Comparison of ENCODE assay signal across 23 mouse cellular contexts in genomic region chr15:51730106-51730505, GRCm38 (mm10).
DNase-seq lines count a peak whose midpoint lies in the region; ATAC-seq and TF ChIP-seq lines count a peak whose summit lies in the region.
"Had no signal": no experiment of that assay in that cellular context is flagged by ENCODE, and none has a peak within 500 bp of the region (broad histone marks: within the 10 kb centered on the region; RNA-seq: fewer than 3 reads in every experiment).

No protein-coding gene starts in this region.

- 89% methylated on average over 10 of the region's 10 CpGs for WGBS in forebrain, embryonic 15.5 days

- in situ Hi-C loops in ES-E14 (cut with MboI; ENCODE audit: low sequenced_read_pairs in 2 of 2, unreplicated experiment in 2 of 2) = no loop called here

- H3K4me1 ChIP-seq in ES-E14 (ENCODE audit: control insufficient read depth in 2 of 2, insufficient read depth in 2 of 2, low read length in 2 of 2, poor library complexity in 1 of 2) = peaks cover 3 to 5% of the 10 kb centered on the region in 2 experiments; a peak in 3 of 4 replicates
- no peaks in the 10 kb centered on the region for H3K4me1 ChIP-seq in forebrain, embryonic 15.5 days
- H3K4me1 ChIP-seq: forebrain, embryonic 10.5 days; forebrain, embryonic 13.5 days; hindbrain, embryonic 10.5 days; hindbrain, embryonic 13.5 days had no signal

- H3K27me3 ChIP-seq in forebrain, embryonic 15.5 days = no peaks in the 10 kb centered on the region
- H3K27me3 ChIP-seq: forebrain, embryonic 13.5 days; heart, embryonic 12.5 days; heart, embryonic 15.5 days; hindbrain, embryonic 13.5 days had no signal

- H3K27ac ChIP-seq in gastrocnemius, adult 2 months = peak overlapping the region; percentile 95
- no peak overlapping the region for H3K27ac ChIP-seq in ES-E14 (ENCODE audit: insufficient read depth, low read depth, low read length, poor library complexity, severe bottlenecking)
- no peak overlapping the region for H3K27ac ChIP-seq in forebrain, embryonic 15.5 days (replicated peaks)
- H3K27ac ChIP-seq: forebrain, embryonic 10.5 days; forebrain, embryonic 13.5 days; heart, embryonic 15.5 days; hindbrain, embryonic 10.5 days; hindbrain, embryonic 13.5 days had no signal

- H3K9me3 ChIP-seq in ES-E14 (ENCODE audit: control insufficient read depth, insufficient read depth, low read depth, low read length) = no peaks in the 10 kb centered on the region
- H3K9me3 ChIP-seq in forebrain, embryonic 15.5 days = no peaks in the 10 kb centered on the region
- H3K9me3 ChIP-seq: forebrain, embryonic 13.5 days; heart, embryonic 12.5 days; heart, embryonic 15.5 days; hindbrain, embryonic 10.5 days had no signal

- no peak for ATAC-seq in forebrain, embryonic 15.5 days (replicated peaks)
- ATAC-seq: CD4-positive, CD25-positive, alpha-beta regulatory T cell, adult 4 months; forebrain, embryonic 13.5 days; intestine, embryonic 16.5 days had no signal

- H3K9ac ChIP-seq in ES-E14 (ENCODE audit: insufficient read depth, low read depth, low read length, poor library complexity, severe bottlenecking) = no peak overlapping the region
- no peak overlapping the region for H3K9ac ChIP-seq in forebrain, embryonic 15.5 days (replicated peaks)
- H3K9ac ChIP-seq: forebrain, embryonic 13.5 days; heart, embryonic 12.5 days; heart, embryonic 15.5 days; hindbrain, embryonic 13.5 days had no signal

- intact Hi-C loops in gastrocnemius, adult 2 months (cut with DNase I) = no loop called here
- intact Hi-C loops in gastrocnemius, postnatal 36 days (cut with DNase I) = no loop called here

- no peak for TF ChIP-seq CTCF in gastrocnemius, adult 2 months (IDR thresholded peaks at IDR 0.05)

- no peaks in the 10 kb centered on the region for H3K36me3 ChIP-seq in ES-E14 (ENCODE audit: control insufficient read depth, insufficient read depth, low read length, poor library complexity, severe bottlenecking)
- H3K36me3 ChIP-seq in forebrain, embryonic 15.5 days = no peaks in the 10 kb centered on the region
- H3K36me3 ChIP-seq: forebrain, embryonic 10.5 days; heart, embryonic 12.5 days; heart, embryonic 15.5 days; hindbrain, embryonic 10.5 days; hindbrain, embryonic 13.5 days had no signal

- H3K4me2 ChIP-seq in forebrain, embryonic 15.5 days (replicated peaks) = no peak overlapping the region
- H3K4me2 ChIP-seq: forebrain, embryonic 13.5 days; heart, embryonic 12.5 days; heart, embryonic 15.5 days; hindbrain, embryonic 13.5 days had no signal

- H3K4me3 ChIP-seq in gastrocnemius, adult 2 months = no peak overlapping the region
- no peak overlapping the region for H3K4me3 ChIP-seq in ES-E14 (ENCODE audit: insufficient read depth in 1 of 2, low read depth in 1 of 2, low read length in 2 of 2, poor library complexity in 1 of 2, severe bottlenecking in 1 of 2)
- H3K4me3 ChIP-seq in forebrain, embryonic 15.5 days = no peak overlapping the region
- H3K4me3 ChIP-seq: forebrain, embryonic 10.5 days; forebrain, embryonic 13.5 days; heart, embryonic 12.5 days; heart, embryonic 15.5 days; hindbrain, embryonic 10.5 days; hindbrain, embryonic 13.5 days had no signal

- no peak for DNase-seq in gastrocnemius, adult 2 months
- DNase-seq in gastrocnemius, postnatal 36 days = no peak
- DNase-seq in ES-E14 (ENCODE audit: low read depth, low spot score) (peak; percentile 26), ZHBTc4 (ENCODE audit: low read depth, low spot score) (peak; percentile 76), adipocyte (ENCODE audit: low spot score) (no peak)
- no peak for DNase-seq in left cerebral cortex, adult 18-20 months (ENCODE audit: low spot score in 2 of 2)
- no peak for DNase-seq in layer of hippocampus, postnatal 25 days (ENCODE audit: extremely low spot score in 1 of 2, low spot score in 1 of 2)
- DNase-seq: B cell, adult 2 months; cerebellum, adult 11-12 months; cerebellum, adult 8-10 months; cerebellum, postnatal 36 days; gastrocnemius, postnatal 10 days; heart, postnatal 10 days; kidney, adult 18-20 months had no signal

TF ChIP-seq in ES-E14, 5 proteins besides CTCF, POLR2A, EP300 and RAD21:
- TF ChIP-seq CHD2 (IDR thresholded peaks at IDR 0.05; ENCODE audit: low read depth, low read length) = no peak
- TF ChIP-seq ZNF384 (IDR thresholded peaks at IDR 0.05; ENCODE audit: low read depth, low read length) = peak; percentile 44; the same call in 1 of the 2 replicates

Comparison
In these comparisons a context has a peak if more than half of its experiments do, and no peak if none do; other contexts are left out.
1. DNase-seq: peak in ES-E14 (single experiment) and ZHBTc4 (single experiment); none in gastrocnemius, adult 2 months (single experiment), gastrocnemius, postnatal 36 days (0 of 2), left cerebral cortex, adult 18-20 months (0 of 2), adipocyte (single experiment) and layer of hippocampus, postnatal 25 days (0 of 2).